Mouse (Mus musculus) brain, embryonic 14.5 days (tissue): ENCODE measurements around the gene Gm3776.

Experiments
- CTCF ChIP-seq: fragments of 200-500 bp; IDR thresholded peaks from 2 replicates; pipeline ENCODE4 v1.5.1; 2012; ENCODE audit warnings: inconsistent platforms, mild to moderate bottlenecking, moderate library complexity, borderline replicate concordance; ENCODE audit not compliant: insufficient read depth, insufficient read length; ENCODE audit errors: extremely low read depth
- POLR2A ChIP-seq: fragments of 200-500 bp; IDR thresholded peaks from 2 replicates; pipeline ENCODE4 v1.6.1; 2012; ENCODE audit warnings: mild to moderate bottlenecking, inconsistent platforms, borderline replicate concordance; ENCODE audit not compliant: poor library complexity, insufficient read depth, insufficient read length, severe bottlenecking; ENCODE audit errors: extremely low read depth

GRCm38 (mm10) chr9:78223221-78223902 is 33.6 kb upstream of the Gm3776 start:
- TF ChIP-seq CTCF (no peak), POLR2A (no peak)
